Mouse (Mus musculus) right cerebral cortex, postnatal 10 days (tissue): Measurements from ENCODE around the gene Man1c1.

Experiments used
- DNase-seq, 2 experiments: peaks; one replicate each; pipeline ENCODE4 v3.0.0; 2021; ENCODE audit warnings: low spot score in 2 of 2

The Man1c1 gene

DNA sequence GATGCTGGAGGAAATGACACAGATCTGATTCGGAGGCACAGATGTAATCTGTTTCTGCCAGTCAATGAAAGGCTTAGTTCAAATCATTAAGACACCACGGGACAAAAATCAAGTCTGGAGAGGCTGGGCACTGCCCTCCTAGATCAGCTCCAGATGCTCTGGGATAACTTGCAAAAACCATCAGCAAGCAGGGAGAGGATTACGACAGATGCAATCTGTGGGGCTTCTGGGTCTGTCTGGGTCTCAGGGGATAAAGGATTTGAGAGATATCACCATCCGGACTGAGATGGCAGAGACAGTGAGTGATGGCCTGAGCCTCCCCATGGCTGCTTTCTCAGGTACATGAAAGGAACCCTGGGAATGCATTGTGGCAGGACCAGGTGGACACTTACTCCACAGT lies 99.6 kb downstream of the Man1c1 start:
- no peak for DNase-seq

DNA sequence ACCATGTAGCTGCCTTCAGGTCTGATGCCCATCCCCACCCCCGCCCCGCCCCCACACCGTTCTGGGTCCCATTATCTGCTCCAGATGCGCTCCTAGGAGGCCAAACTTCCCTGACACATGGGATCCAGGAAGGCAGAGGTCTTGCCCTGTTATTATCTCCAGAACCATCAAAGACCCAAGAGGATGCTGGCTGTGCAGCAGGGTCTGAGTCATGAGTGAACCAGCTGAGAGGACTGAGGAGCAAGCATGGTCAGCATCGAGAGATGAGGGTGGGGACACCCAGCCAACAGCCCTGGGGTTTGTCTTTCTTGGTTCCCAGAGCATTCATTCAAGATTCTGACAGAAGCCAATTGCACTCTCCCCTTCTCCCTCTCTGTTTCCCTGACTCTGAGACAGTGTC lies 100.5 kb downstream of the Man1c1 start:
- no peak for DNase-seq

- no peak for DNase-seq
These were observed 101.5 kb downstream of the Man1c1 start for GRCm38 (mm10) chr4:134602610-134603009.

DNA sequence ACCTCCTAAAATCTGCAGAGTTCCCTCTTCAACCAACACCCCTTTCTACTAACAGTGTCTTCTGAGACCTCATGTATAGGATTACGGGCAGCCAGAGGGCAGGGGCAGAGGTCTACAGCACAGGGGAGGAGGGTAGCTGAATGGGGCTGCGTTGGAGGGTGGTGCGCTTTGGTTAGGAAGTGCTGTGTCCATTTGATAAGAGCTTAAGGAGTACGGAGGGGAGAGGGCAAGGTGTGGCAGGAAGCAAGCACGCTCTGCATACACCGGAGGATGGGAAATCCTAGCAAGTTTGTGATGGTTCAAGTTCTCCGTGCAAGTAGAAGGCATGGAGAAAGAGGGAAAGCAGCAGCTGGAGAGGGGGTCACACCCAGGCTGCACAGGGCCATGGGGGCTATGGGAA lies 102.1 kb downstream of the Man1c1 start:
- no peak for DNase-seq

DNA sequence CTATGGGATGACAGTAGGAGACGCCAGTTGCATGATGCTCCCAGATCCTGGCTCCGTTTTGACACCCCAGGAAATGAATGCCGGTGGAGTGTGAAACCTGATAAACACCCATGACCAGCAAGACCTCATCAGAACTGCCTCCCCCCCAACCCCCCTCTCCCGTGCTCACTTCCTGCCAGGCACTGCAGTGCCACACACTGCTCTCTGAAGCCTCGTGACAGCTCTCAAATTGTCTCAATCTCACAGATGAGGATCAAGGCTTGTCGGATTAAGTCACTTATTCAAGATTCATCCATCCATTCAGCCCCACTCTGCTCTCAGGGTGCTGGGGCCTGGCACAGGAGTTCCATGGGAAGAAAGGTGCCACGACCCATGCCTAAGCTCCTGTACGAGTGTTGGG lies 102.7 kb downstream of the Man1c1 start:
- DNase-seq = no peak

DNA sequence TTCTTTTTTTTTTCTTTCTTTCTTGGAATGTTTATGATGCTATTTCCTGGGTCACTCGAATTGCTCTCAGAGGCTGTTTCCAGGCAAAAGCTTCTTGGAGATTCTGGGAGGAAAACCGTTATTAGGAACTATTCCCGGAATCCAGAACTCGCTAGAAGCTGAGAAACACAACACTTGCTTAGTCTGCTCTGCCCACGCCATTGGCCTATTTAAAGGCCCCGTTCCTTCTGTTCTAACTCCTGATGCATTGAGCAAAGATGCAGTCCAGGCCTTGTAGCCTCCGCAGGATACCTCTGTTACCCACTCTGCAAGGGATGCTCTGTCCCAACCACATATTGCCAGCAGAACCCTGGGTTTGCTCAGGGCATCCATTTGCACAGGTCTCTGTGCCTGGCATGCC lies 103.3 kb downstream of the Man1c1 start:
- DNase-seq = no peak

DNA sequence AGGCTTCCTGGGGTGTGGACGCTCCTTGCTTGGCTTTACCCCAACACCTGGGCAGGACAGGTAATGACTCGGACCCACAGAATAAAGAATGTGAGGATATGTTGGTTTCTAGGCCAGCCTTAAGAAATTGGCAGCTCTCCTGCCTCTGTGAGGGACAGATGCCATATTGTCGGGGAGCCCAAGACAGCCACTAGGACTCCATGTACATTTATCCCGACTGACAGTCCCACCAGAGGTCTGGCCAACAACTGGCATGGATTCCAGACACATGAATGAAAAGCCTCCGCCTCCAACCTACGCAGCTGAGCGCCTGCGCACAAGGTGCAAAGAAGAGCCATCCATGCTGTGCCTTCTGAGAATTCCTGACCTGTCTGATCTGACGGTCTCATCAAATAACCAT lies 104.0 kb downstream of the Man1c1 start:
- DNase-seq = no peak

DNA sequence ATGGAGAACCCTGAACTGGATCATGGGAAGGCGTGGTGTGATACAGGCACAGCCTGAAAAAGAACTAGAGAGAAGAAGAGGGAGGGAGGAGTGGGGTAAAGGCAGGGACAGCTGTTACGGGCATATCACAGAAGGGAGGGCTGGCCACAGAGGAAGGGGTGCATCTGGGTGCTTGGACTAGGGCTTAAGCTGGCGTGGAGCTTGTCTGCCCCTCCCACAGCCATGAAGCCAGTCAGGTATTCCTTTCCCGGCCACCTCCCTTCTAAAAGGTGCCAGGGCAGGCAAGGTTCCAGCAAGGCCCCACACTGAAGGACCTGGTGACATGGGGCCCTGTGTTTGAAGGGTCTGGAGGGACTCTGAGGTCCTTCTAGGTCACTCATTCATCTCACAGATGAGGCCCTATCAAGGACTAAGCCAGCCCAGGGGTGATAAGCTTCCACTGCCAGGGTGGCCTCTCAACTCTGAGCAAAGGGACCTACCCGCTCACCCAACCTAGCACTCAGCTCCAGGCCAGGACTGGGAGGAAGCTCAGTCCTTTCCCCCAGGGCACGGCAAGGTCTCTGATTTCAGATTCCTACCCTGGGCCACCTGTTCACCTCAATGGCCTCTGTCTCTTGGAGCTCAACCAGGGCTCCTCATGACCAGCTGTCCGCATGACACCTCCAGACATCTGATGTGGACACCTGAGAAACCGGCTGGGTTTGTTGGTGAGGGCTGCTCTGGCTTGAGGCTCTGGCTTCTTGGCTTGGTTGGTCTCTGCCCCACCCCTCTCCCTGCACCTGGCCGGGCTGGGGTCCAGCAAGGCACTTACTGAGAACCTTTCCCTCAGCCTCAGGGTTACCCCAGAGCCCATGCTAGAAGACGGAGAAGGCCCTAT lies 107.0 kb downstream of the Man1c1 start:
- DNase-seq = no peak

- DNase-seq = no peak
These were observed 109.2 kb downstream of the Man1c1 start for GRCm38 (mm10) chr4:134594731-134595439.

GRCm38 (mm10) chr4:134592442-134592841 lies 111.6 kb downstream of the Man1c1 start:
- DNase-seq = no peak

GRCm38 (mm10) chr4:134591506-134592061 lies 112.5 kb downstream of the Man1c1 start:
- DNase-seq = peak; percentile 75 to 80

GRCm38 (mm10) chr4:134590227-134590926 lies 113.7 kb downstream of the Man1c1 start:
- no peak for DNase-seq

DNA sequence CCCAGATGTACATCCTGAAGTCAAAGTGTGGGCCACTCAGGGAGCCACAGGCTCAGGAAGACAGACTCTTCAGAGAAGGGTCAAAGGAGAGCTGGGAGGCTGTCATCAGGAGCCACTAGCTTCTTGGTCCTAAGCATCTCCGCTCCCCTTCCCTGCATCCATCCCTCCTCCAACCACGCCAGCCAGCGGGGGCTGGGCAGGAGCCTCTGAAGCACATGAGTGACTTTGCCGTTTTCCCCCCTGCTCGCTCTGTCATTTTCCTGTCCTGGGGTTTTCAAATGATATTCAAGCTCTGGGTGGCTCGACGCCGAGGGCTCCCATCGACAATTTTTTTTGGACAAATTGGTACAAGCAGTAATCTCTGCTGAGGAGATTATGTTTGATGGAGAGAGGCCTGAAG lies 114.3 kb downstream of the Man1c1 start:
- DNase-seq = no peak

GRCm38 (mm10) chr4:134588951-134589350 lies 115.1 kb downstream of the Man1c1 start:
- DNase-seq = no peak

GRCm38 (mm10) chr4:134588287-134588686 lies 115.8 kb downstream of the Man1c1 start:
- no peak for DNase-seq

- no peak for DNase-seq
These were observed 116.4 kb downstream of the Man1c1 start for GRCm38 (mm10) chr4:134587636-134588197.

DNA sequence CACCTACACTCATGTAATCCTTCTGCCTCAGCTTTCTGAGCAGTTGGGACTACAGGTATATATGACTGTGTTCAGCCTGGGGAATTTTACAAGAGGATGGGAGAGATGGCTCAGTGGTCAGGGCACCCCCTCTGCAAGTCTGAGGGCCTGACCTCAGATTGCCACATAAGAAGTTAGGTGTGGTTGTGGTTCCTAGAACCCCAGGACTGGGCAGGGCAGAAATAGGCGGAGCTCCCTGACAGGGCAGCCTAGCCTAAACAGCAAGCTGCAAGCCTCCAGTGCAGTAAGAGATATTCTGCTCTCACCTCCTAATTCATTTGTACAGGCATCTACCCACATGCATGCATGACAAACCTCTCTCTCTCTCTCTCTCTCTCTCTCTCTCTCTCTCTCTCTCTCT lies 117.5 kb downstream of the Man1c1 start:
- DNase-seq = no peak

DNA sequence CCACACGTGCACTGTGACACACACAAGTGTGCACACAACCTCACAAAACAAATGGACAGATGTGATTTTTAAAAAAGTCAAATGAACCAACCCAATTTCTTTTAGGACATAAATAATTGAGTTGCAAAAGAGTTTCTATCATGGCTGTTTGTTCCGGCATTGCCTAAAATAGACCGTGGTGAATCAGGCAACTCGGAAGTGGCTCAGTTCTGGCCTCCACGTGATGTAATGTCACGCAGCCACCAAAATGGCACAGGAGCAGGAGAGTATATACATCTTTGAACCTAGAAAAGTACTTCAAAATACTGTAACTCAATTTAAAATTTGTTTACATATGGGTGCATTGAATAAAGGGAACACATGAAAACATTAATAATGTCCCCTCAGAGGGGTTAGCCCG lies 118.0 kb downstream of the Man1c1 start:
- DNase-seq = no peak

GRCm38 (mm10) chr4:134583513-134583912 lies 120.6 kb downstream of the Man1c1 start:
- no peak for DNase-seq

DNA sequence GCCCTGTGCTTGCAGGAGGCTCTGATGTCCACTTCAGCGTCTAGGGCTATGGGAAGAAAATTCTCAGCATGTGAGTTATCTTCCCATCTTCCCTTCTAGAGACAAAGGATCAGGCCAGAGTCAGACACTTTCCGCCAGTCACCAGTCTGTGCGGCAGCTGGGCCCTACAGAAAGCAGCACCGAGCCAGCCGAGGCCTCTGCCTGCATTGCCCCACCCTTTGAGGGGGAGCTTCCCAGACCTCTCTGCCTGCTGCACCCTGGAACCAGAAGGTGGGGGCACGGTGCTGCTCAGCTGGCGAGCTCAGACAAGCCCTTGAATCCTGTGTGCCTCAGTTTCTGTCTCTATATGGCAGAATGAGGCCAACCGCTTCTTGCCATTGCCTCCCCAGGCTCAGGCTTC lies 122.7 kb downstream of the Man1c1 start:
- no peak for DNase-seq

GRCm38 (mm10) chr4:134580351-134581148 lies 123.5 kb downstream of the Man1c1 start:
- DNase-seq = peak; percentile 81 to 85
